Mouse (Mus musculus) T-cell, adult 2 months (primary cell): ENCODE results near the gene Tll2.
A peak's percentile ranks its signal among the peaks of the same experiment; 100 is the strongest.

Experiments used
- DNase-seq: peaks from one replicate; pipeline ENCODE4 v3.0.0; 2022; ENCODE audit warnings: low spot score

Tll2 gene

GRCm38 (mm10) chr19:41206811-41207344 is at the start of gene Tll2:
Tll2 (minus strand) TSS chr19:41206835.
- DNase-seq, result peak; percentile 6

- no peak for DNase-seq
Observed at GRCm38 (mm10) chr19:41254584-41254983, 47.9 kb upstream of the Tll2 start.

- DNase-seq, result no peak
Observed at GRCm38 (mm10) chr19:41248968-41249367, 42.3 kb upstream of the Tll2 start.

- DNase-seq, result no peak
Observed at GRCm38 (mm10) chr19:41248271-41248670, 41.6 kb upstream of the Tll2 start.

- DNase-seq, result no peak
Observed at GRCm38 (mm10) chr19:41246271-41246670, 39.6 kb upstream of the Tll2 start.

GRCm38 (mm10) chr19:41244581-41244980 is 37.9 kb upstream of the Tll2 start:
- peak; percentile 33 for DNase-seq

GRCm38 (mm10) chr19:41241997-41242396 is 35.4 kb upstream of the Tll2 start:
- no peak for DNase-seq

GRCm38 (mm10) chr19:41233698-41234097 is 27.1 kb upstream of the Tll2 start:
- DNase-seq, result no peak

GRCm38 (mm10) chr19:41208326-41208725 is 1.7 kb upstream of the Tll2 start:
- DNase-seq, result no peak

- peak; percentile 6 for DNase-seq
Observed at GRCm38 (mm10) chr19:41206041-41206810, 409 bp downstream of the Tll2 start.

- no peak for DNase-seq
Observed at GRCm38 (mm10) chr19:41204159-41205081, 2.2 kb downstream of the Tll2 start.

- DNase-seq, result no peak
Observed at GRCm38 (mm10) chr19:41197606-41198005, 9.0 kb downstream of the Tll2 start.

GRCm38 (mm10) chr19:41193379-41193778 is 13.3 kb downstream of the Tll2 start:
- no peak for DNase-seq

- DNase-seq, result no peak
Observed at GRCm38 (mm10) chr19:41192953-41193352, 13.7 kb downstream of the Tll2 start.

GRCm38 (mm10) chr19:41191724-41192123 is 14.9 kb downstream of the Tll2 start:
- no peak for DNase-seq

GRCm38 (mm10) chr19:41190876-41191434 is 15.7 kb downstream of the Tll2 start:
- no peak for DNase-seq

- DNase-seq, result no peak
Observed at GRCm38 (mm10) chr19:41177331-41177730, 29.3 kb downstream of the Tll2 start.

- no peak for DNase-seq
Observed at GRCm38 (mm10) chr19:41176881-41177280, 29.8 kb downstream of the Tll2 start.

- no peak for DNase-seq
Observed at GRCm38 (mm10) chr19:41165914-41166235, 40.8 kb downstream of the Tll2 start.

GRCm38 (mm10) chr19:41165144-41165913 is 41.3 kb downstream of the Tll2 start:
- DNase-seq, result no peak

GRCm38 (mm10) chr19:41164447-41165095 is 42.1 kb downstream of the Tll2 start:
- DNase-seq, result no peak
